20 mouse cellular contexts compared by ENCODE assay signal in the genomic region with DNA sequence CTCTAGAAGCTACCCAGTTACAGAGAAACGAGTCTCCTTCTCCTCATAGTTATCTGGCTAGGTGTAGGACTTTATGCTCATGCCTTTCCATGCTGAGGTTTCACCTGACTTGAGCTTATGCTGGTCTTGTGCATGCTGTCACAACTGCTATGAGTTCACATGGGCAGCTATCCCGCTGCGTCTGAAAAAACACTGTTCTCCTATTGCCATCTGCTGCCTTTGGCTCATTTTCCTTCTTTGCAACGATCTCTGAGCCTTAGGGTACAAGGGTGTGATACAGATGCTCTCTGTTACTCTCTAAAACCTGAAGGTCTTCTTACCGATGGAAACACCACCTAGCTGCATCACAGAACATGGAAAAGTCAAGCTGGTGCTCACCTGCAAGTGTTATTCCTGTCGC.
A peak's percentile ranks its signal among the peaks of the same experiment; 100 is the strongest.
DNase-seq lines count a peak whose midpoint lies in the region; ATAC-seq lines count a peak whose summit lies in the region.
"Had no signal": no experiment of that assay in that cellular context is flagged by ENCODE, and none has a peak within 500 bp of the region (broad histone marks: within the 10 kb centered on the region; RNA-seq: fewer than 3 reads in every experiment).

No protein-coding gene starts in this region.

- DNase-seq in cerebellum, postnatal 4 days (ENCODE audit: low spot score in 2 of 2): no peak
- DNase-seq in cerebellum, adult 11-12 months: peak; percentile 67
- peak; percentile 82 for DNase-seq in cerebellum, adult 9-10 months
- peak; percentile 72 to 76 for DNase-seq in cerebellum, postnatal 25 days
- no peak for DNase-seq in hindbrain, embryonic 14.5 days (ENCODE audit: low spot score)
- DNase-seq: adrenal gland, adult 8-10 months; adrenal gland, postnatal 36 days; B cell, adult 2 months; gastrocnemius, adult 2 months; gastrocnemius, postnatal 25 days; heart, postnatal 36 days; kidney, adult 18-20 months had no signal

- H3K36me3 ChIP-seq in neural tube, embryonic 15.5 days: no peaks in the 10 kb centered on the region
- H3K36me3 ChIP-seq in hindbrain, embryonic 14.5 days (replicated peaks; ENCODE audit: control insufficient read depth, insufficient read depth): no peaks in the 10 kb centered on the region
- no peaks in the 10 kb centered on the region for H3K36me3 ChIP-seq in kidney, embryonic 15.5 days
- H3K36me3 ChIP-seq: embryonic facial prominence, embryonic 12.5 days; G1E; heart, embryonic 12.5 days; intestine, embryonic 15.5 days had no signal

- H3K27ac ChIP-seq in neural tube, embryonic 15.5 days (replicated peaks): no peak overlapping the region
- H3K27ac ChIP-seq in hindbrain, embryonic 14.5 days: no peak overlapping the region
- H3K27ac ChIP-seq in kidney, embryonic 15.5 days: no peak overlapping the region
- H3K27ac ChIP-seq: embryonic facial prominence, embryonic 12.5 days; gastrocnemius, adult 2 months; intestine, embryonic 15.5 days had no signal

- 88% methylated on average over 6 of the region's 6 CpGs for WGBS in neural tube, embryonic 15.5 days
- 81% methylated on average over 6 of the region's 6 CpGs for WGBS in hindbrain, embryonic 14.5 days
- WGBS in kidney, embryonic 15.5 days: 90% methylated on average over 6 of the region's 6 CpGs

- H3K9me3 ChIP-seq in neural tube, embryonic 15.5 days (replicated peaks): no peaks in the 10 kb centered on the region
- H3K9me3 ChIP-seq in hindbrain, embryonic 14.5 days (ENCODE audit: control insufficient read depth, low read length): no peaks in the 10 kb centered on the region
- no peaks in the 10 kb centered on the region for H3K9me3 ChIP-seq in kidney, embryonic 15.5 days (replicated peaks)
- H3K9me3 ChIP-seq: intestine, embryonic 15.5 days had no signal

- H3K4me3 ChIP-seq in neural tube, embryonic 15.5 days (replicated peaks): no peak overlapping the region
- H3K4me3 ChIP-seq in hindbrain, embryonic 14.5 days (replicated peaks; ENCODE audit: low read length): no peak overlapping the region
- H3K4me3 ChIP-seq in kidney, embryonic 15.5 days (replicated peaks): no peak overlapping the region
- H3K4me3 ChIP-seq: embryonic facial prominence, embryonic 12.5 days; gastrocnemius, adult 2 months; heart, embryonic 12.5 days; intestine, embryonic 15.5 days had no signal

- H3K27me3 ChIP-seq in neural tube, embryonic 15.5 days (replicated peaks): no peaks in the 10 kb centered on the region
- H3K27me3 ChIP-seq in hindbrain, embryonic 14.5 days (ENCODE audit: control insufficient read depth, insufficient read depth, low read length): no peaks in the 10 kb centered on the region
- no peaks in the 10 kb centered on the region for H3K27me3 ChIP-seq in kidney, embryonic 15.5 days
- H3K27me3 ChIP-seq: embryonic facial prominence, embryonic 12.5 days; heart, embryonic 12.5 days; intestine, embryonic 15.5 days had no signal

- no peak overlapping the region for H3K4me2 ChIP-seq in neural tube, embryonic 15.5 days
- no peak overlapping the region for H3K4me2 ChIP-seq in hindbrain, embryonic 14.5 days (replicated peaks)
- H3K4me2 ChIP-seq in kidney, embryonic 15.5 days: no peak overlapping the region
- H3K4me2 ChIP-seq: embryonic facial prominence, embryonic 12.5 days; heart, embryonic 12.5 days; intestine, embryonic 15.5 days had no signal

- no peak overlapping the region for H3K9ac ChIP-seq in neural tube, embryonic 15.5 days (replicated peaks)
- no peak overlapping the region for H3K9ac ChIP-seq in hindbrain, embryonic 14.5 days
- no peak overlapping the region for H3K9ac ChIP-seq in kidney, embryonic 15.5 days
- H3K9ac ChIP-seq: embryonic facial prominence, embryonic 12.5 days; heart, embryonic 12.5 days; intestine, embryonic 15.5 days had no signal

- no peaks in the 10 kb centered on the region for H3K4me1 ChIP-seq in neural tube, embryonic 15.5 days
- H3K4me1 ChIP-seq in hindbrain, embryonic 14.5 days (replicated peaks; ENCODE audit: control insufficient read depth, insufficient read depth, low read length): no peaks in the 10 kb centered on the region
- H3K4me1 ChIP-seq in kidney, embryonic 15.5 days: no peaks in the 10 kb centered on the region
- H3K4me1 ChIP-seq: heart, embryonic 12.5 days; intestine, embryonic 15.5 days had no signal

- ATAC-seq in cerebellum, adult (ENCODE audit: insufficient number of reproducible peaks, low FRiP score, low TSS enrichment): peak; percentile 66; the same call in 1 of the 2 replicates
- ATAC-seq in neural tube, embryonic 15.5 days (ENCODE audit: low FRiP score): no peak
- no peak for ATAC-seq in hindbrain, embryonic 14.5 days (ENCODE audit: low FRiP score)
- ATAC-seq in kidney, embryonic 15.5 days (replicated peaks; ENCODE audit: low FRiP score): no peak
- ATAC-seq: CD4-positive, CD25-positive, alpha-beta regulatory T cell, adult 4 months; intestine, embryonic 15.5 days had no signal

Comparison
In these comparisons a context has a peak if more than half of its experiments do, and no peak if none do; other contexts are left out.
1. DNase-seq: peak in cerebellum, adult 11-12 months (single experiment), cerebellum, adult 9-10 months (single experiment) and cerebellum, postnatal 25 days (2 of 2); none in cerebellum, postnatal 4 days (0 of 2) and hindbrain, embryonic 14.5 days (single experiment).